Mouse (Mus musculus): ENCODE data around the gene Nr1d1. TPM values are rescaled to one million over a fixed set of nuclear protein-coding genes. Genes with fewer than 3 reads are reported as not detected.

Nr1d1 gene
- total RNA-seq (2021) = 10 to 100 TPM; 54.2 to 67.6 TPM
- long read RNA-seq, experiment 1, transcript Nr1d1-201 (8 exons, 2,721 nt) = major isoform, 15 of 40 reads
- long read RNA-seq, experiment 1, partial matches to known transcripts = 19 of 40 reads
- long read RNA-seq, experiment 1, other reads (novel, unspliced or antisense) = 6 of 40 reads
- long read RNA-seq, experiment 2, partial matches to known transcripts = 17 of 21 reads
- long read RNA-seq, experiment 2, other reads (novel, unspliced or antisense) = 0 of 21 reads

DNA sequence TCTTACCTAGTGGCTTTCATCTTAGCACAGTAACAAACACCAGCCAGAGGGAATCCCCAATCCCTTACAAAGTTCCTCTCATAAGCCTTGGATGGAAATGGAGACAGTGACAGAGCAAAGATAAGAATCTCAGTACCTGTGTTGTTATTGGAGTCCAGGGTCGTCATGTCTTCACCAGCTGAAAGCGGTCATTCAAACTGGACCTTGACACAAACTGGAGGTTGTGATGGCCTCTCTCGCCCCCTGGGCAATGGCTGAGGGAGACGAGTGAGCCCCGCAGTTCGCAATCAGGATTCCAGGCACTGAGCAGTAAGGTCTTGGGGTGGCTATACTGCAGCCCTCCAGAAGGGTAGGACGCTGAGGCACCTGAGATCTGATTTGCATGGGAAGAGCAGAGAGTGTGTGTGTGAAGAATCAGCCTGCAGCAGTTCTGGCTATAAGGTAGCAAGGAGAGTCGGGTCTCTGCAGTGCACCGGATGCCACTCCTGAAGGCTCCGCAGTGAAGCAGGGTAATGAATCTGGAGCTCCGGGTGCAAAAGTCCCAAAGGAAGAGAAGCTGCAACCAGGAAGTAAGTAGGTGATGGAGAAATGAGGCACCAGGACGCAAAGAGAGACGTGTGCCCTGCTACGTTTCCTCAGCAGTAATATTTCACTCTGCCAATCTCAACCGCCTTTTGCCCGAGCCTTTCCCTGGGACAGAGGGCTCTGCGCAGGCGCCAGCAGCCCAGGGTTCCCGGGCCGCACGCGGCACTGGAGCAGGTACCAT lies at the start of gene Nr1d1:
Gene Nr1d1, minus strand, starts transcription at position 752 of the 766 bp plus-strand sequence.
- no peak for DNase-seq

DNA sequence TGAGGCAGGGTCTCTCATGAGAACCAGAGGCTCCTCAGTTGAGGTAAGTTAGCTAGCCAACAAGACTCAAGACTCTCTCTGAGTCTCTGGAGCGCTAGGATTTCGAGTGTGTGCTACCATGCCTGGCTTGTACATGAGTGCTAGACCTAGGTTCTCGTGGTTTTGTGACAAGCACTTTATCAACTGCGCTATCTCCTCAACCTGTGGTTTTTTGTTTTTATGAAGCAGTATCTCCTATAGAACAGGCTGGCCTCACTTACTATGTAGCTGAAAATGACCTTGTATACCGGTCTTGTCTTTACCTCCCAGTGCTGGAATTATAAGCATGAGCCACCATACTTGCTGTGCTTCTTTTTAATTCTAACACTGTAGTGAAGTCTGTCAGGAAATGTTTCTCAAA lies 45.8 kb upstream of the Nr1d1 start:
- DNase-seq = no peak

DNA sequence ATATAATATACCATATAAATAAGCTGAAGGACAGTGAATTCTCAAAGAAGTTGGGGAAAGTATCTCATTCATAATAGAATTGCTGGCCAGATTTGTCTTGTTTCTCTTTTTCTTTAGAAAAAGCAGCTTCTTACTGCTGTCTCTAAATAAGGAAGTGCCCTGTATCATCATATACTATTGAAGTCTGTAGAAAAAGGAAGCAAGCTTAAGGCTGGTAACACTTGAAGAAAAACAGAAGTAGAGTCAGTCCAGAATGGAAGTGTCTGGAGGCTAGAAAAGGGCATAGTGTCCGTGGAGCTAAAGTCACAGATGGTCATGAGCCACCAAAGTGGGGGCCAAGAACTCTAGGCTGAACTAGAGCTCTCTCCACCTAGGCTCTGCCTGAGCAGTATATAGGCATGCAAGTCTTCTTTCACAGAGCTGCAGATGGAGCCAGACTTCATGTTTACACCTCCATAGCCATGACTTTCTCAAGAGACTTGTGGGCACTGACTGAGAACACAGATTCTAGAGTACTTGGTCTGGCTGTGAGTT lies 41.6 kb upstream of the Nr1d1 start:
- DNase-seq = no peak

DNA sequence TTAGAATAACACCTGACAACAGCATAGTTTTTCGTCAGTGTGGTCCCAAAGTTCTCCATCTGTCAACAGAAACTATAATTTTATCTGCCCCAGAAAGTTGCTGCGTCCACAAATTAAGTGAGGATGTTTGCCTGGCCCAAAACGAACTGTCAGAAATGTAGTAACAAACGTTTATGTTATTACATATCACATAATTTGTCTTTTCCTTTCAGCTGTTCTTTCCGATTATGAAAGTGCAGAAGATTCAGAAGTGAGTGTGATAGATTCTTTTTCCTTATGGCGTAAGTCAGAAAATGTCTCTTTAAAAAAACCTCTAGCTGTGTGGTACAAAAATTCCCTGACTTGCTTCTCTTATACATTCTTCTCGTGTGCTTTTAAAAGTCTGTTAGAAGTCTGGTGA lies 35.6 kb upstream of the Nr1d1 start:
- DNase-seq = no peak

DNA sequence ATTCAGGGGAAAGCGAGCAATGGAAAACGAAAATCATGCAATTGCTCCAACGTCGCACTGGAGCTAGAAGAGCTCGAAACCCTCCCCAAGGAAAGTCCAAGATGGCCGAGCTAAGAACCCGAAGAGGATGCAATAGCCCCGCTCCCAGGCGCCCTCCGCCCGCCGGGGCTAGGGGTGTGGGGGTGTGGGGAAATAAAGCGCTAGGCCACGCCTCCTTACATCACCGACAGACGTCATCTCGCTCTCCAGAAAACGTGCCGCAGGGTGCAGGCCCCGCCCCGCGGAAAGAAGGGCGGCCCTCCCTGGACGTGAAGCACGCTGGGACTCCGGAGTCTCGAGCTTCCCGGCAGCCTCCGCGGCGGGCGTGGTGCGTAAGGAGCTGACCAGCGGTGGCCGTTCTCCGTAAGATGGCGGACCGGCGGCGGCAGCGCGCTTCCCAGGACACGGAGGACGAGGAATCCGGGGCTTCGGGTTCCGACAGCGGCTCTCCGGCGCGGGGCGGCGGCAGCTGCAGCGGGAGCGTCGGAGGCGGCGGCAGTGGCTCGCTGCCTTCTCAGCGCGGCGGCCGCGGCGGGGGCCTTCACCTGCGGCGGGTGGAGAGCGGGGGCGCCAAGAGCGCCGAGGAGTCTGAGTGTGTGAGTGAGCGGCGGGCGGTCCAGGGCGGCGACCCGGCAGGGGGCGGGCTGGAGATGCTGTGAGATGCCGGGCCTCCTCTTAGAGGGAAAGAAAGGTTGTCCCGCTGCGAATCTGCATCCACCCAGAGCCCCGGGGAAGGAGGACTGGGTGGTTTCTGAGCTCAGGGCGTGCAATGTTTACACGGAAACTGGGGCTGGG lies 34.5 kb upstream of the Nr1d1 start:
- peak; percentile 98 to 99 for DNase-seq

DNA sequence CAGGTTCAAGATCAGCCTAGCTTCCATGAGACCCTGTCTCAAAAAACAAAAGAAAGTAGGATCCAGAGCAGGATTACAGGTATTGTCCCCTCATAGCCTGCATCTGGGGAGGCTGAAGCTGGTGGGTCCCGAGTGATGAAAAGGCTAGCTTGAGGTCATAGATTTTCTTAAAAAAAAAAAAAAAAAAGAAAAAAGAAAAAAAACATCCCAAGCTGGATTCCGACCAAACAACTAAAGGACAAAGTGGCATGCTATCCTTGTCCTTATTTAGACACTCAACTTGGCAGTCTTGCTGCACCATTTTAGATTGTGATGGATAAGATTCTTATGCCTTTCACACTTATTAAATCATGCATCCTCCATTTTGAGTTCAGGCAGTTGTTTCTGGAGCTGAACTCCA lies 33.3 kb upstream of the Nr1d1 start:
- no peak for DNase-seq

DNA sequence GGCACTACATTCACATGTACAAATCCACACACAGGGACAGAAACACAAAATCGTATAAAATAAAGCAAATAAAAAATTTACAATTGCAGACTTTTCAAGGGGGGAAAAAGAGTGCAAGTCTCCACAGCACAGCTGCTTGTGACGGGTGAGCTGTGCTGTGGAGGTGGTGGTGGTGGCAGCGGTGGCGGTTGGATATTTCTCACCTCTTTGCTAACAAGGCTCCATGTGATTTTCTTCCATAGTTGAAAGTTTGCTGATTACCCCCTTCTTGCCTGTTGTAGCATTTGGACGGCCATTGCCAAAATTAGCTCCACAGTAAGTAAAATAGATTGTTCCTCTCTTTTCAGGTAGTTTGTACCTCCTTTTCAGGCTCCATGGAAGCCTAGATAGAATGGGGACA lies 29.5 kb upstream of the Nr1d1 start, which contains the start of gene Casc3:
Gene Casc3, plus strand, starts transcription at position 301 of the 400 bp plus-strand sequence.
- DNase-seq = no peak

DNA sequence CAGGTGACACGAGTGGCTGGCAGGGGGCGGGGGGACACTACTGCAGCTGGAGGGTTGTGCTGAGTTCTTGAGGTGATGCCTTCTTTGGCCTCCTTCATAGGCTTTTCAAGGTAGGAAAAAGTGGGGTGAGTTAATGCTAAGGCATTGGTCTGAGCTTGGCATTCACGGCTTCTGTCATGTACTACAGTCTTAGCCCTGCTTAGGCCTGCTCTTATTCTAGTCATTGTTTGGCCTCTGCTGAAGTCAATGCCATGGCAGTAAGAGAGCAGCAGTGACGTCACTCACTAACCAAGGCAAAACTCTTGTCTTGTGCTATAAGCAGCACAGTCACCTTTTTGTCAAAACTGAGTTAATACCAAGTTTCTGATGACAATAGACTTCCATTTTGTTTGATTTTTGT lies 22.8 kb upstream of the Nr1d1 start:
- peak in 1 of 2 experiments; percentile 23 for DNase-seq

DNA sequence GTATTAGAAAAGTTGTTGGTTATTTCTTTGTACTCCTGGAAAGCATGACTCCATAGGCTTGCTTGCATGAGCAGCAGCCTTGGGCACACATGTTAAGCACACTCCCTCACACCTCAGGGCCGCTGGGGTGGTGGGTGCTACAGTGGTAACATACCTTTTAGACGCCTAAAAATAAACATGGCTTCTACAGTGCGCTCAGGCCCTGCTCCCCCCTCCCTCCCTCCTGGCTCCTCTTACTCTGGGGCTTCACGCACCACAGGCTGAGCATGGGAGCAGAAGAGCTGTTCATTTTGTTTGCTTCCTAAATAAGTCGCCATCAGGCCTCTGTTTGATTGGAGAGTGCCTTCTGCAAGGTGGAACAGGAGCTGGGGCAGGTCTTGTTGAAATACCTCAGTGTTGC lies 22.2 kb upstream of the Nr1d1 start:
- DNase-seq = peak in 1 of 2 experiments; percentile 55

DNA sequence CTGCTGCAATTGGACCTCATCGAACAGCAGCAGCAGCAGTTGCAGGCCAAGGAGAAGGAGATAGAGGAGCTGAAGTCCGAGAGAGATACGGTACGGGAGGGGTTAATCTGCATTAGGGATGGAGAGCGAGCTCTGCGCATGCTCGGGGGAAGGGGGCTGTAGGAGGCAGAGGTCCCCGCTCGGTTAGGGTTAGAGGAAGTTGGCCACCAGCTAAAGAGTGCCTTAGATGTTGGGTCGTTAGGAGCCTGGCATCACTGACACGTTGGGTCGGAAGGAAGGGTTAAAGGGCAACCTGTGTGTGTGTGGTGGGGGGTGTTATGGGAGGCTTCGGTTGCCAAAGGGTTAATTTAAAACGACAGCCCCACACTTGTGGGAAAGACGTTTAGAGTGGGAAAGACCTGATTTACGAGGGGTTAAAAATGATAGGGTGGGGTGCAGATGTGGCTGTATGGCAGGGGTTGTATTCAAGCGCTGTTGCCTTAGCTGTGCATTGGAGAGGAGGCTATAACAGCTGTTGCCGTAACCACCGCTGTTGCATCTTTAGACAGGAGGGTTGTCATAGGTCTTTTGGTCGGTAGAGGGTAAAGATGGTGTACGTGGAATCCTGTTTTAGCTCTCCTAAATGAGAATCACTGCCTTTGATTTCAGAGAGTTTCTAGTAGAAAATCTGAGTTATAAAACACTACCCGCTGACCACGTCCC lies 21.5 kb upstream of the Nr1d1 start:
- DNase-seq = peak; percentile 62 to 75

DNA sequence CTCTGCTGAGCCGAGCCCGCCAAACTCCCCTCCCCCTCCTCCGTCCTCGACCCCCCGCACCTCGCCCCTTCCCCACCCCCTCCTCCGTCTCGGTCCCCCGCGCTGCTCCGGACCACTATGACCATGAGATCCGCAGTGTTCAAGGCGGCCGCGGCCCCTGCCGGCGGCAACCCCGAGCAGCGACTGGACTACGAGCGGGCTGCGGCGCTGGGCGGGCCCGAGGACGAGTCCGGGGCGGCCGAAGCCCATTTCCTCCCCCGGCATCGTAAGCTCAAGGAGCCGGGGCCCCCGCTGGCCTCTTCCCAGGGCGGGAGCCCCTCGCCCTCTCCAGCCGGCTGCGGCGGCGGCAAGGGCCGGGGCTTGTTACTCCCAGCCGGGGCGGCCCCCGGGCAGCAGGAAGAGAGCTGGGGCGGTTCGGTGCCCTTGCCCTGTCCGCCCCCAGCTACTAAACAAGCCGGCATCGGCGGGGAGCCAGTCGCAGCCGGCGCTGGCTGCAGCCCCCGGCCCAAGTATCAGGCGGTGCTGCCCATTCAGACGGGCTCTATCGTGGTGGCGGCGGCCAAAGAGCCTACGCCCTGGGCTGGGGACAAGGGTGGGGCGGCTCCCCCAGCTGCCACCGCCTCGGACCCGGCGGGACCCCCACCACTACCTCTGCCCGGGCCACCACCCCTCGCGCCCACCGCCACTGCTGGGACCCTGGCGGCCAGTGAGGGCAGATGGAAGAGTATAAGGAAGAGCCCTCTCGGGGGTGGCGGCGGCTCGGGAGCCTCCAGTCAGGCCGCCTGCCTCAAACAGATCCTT lies 20.8 kb upstream of the Nr1d1 start:
- peak; percentile 56 to 63 for DNase-seq

DNA sequence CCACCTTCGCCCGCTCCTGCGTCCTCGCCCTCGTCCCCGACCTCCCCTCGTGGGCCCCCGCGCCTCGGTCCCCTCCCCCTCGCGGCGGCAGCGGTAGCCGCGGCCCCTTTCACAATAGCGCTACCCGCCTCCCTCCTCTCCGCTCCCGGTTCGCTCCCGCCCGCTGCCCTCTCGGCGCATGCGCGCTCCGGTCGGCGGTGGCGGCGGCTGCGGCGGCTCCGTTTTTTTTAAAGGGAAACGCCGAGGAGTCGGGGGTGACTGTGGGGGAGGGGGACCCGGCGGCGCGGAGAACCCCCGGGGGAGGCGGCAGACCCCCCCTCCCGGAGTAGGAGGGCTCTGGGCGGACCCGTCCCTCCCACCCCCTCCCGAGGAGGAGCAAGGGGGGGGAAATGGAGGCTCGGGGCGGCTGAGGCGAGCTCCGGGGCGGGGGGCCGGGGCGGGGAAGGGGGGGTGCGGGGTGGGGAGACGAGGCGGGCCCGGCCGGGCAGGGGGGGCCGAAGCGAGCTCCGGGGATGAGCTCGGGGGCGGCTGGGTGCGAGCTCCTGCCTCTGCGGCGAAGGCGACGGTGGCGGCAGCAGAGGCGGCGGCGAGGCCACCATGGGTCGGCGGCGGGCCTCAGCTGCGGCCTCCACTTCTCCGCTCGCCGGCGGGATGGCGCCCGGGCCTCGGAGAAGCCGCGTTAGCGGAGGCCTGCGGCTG lies 20.0 kb upstream of the Nr1d1 start, which contains the start of gene Msl1:
Gene Msl1, plus strand, starts transcription at position 502 of the 699 bp plus-strand sequence.
- DNase-seq = peak; percentile 88 to 94

DNA sequence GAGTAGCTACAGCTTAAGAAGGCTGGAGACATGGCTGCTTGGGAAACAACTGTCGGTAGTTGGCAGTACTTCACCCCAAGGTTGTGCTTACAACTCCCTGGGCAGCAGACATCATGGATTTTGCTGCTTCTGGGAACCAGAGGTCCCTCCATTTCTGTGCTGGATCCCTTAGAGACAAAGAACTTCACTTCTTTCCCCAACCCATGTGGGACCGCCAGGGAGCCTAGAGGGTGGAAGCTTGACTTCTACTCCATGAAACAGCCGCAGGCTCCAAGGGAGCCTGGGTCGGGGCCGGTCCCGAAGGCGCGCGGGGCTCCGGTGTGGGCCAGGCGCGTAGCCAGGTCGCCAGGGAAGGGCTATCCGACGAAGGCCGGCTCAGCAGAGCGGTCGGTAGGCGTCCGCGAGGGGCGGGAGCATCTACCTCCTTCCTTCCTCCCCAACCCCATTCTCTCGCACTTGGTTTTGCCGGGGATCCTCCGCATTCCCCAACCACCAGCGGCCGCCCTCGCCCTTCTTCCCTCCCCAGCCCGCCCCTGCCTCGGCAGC lies 19.4 kb upstream of the Nr1d1 start:
- DNase-seq = peak; percentile 83 to 88

DNA sequence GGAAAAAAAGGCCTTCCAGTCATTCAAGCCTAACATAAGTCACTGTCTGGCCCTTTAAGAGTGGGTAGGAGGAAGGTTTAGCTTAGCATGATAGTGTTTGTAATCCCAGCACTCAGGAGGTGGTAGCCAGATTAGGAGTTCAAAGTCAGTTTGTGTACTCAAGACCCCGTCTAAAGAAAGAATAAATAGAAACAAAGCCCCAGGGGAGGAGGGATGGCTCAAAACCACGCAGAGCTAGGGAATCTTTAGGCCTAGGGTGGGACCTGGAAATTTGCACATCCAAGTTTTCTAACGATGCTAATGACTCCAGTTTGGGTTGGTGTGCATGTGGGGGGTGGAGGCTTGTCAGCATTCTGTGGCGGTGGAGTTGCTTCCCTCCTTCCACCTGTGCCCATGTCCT lies 16.9 kb upstream of the Nr1d1 start:
- DNase-seq = no peak

DNA sequence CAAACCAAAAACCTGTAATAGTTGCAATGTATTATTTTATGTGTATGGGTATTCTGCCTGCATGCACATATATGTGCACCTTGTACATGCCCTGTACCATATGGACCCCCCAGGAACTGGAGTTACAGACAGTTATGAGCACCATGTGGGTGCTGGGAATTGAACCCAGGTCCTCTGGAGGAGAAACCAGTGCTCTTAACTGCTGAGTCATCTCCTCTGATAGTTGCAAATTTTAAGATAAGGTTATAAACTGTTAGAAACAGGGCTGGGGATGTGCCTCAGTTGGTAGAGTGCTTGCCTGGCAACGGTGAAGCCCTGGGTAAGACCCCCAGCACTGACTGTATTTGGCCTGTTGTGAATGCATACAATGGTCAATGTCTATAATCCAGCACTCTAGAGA lies 16.3 kb upstream of the Nr1d1 start:
- no peak for DNase-seq

DNA sequence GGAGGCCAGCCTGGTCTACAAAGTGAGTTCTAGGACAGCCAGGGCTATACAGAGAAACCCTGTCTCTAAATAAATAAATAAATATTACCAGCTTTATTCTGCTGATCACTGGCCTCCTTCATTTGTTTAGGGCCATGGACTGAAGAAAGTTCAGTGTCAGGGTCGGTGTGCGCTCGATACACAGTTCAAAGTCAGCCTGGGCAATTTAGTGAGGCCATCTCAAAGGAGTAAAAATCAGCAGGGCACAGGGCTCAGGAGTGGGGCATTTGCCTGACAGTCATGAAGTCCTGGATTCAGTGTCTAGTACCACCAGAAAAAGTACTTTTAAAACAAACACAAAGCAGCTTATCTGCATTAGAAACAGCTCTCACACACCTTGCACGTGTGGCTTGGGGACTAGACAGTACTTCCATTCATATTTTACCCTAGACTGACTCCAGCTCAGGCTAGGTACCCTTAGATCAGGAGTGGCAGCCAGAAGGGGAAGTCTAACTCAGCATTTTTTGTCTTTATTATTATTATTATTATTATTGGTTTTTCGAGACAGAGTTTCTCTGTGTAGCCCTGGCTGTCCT lies 15.6 kb upstream of the Nr1d1 start:
- DNase-seq = no peak

DNA sequence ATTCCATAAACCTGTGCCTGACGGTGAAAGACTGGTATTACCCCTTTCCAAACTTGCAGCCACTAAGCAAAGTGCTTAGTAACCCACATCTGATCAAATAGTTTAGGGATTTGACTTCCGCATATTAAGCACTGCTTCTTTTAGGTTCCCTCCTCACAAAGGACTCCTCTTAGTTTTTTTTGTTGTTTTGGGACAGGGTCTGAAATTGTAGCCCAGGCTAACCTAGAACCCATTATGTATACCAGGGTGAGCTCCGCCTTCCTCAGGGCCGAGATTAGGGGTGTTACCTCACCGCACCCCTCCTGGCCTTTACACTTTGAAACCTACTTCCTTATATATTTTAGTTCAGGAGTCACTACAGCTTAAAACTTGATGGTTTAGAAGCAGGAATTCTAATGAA lies 14.7 kb upstream of the Nr1d1 start:
- DNase-seq = no peak

DNA sequence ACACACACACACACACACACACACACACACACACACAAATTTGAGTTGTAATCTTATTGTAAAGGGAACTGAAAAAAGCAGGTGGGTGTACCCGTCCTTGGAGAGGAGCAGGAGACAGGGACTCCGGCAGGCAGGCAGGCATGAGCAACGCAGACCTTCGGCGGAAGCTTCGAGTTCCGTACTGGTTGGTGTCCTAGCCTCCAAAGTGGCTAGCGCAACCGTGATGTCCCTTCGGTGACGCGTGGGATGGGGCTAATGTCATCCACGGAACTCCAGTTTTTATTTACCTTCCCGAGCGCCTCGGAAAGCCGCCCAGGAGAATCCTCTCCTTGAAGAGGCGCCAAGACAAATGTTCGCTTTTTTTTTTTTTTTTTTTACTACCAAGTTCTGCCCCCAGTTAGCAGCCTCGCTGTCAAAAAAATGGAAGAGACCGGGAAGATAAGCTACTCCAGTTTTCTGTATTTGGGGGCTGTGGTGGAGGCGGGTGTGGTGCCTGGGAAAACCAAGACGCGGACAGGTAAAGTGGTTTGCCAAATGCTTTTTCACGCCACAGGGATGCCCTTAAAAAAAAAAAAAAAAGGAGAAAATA lies 14.2 kb upstream of the Nr1d1 start:
- DNase-seq = no peak

DNA sequence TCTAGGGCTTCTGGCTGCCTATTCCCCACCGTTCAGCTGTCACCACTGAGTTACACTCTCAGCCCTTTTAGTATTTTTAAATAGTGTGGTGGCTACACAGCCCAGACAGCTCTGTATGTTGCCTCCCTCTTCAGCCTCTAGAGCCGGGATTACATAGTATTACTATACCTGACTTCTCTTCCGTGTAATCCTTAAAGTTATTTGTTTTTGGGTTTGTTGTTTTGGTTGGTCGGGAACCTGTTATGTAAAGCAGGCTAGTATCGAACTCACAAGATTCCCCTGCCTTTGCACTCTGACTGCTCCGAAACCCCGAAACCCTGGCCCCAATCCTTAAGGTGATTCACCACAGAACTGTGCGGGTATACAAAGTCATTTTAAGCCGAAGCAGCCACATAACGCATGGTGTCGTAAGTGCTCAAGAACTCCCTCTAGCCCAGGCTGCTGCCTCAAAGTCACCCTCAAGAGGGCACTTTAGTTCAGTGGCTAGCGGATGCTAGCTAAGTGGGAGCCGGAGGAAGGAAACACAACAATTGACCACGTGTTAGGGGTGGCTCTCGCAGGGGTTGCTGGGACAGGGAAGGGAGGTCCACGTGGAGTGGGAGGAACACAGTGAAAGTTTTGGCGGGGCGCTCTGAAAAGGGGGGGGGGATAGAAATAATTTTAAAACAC lies 13.6 kb upstream of the Nr1d1 start:
- DNase-seq = peak; percentile 95 to 97
